Mouse (Mus musculus): ENCODE data around the gene Tbc1d24.

GRCm38 (mm10) chr17:24223513-24223912, 18.2 kb upstream of the Tbc1d24 start:
- TF ChIP-seq CTCF (IDR thresholded peaks at IDR 0.05; ENCODE audit: extremely low read depth, insufficient read length, insufficient replicate concordance, low read depth, low read length) (no peak), POLR2A (IDR thresholded peaks at IDR 0.05; ENCODE audit: low read depth, low read length) (no peak)
